Mouse (Mus musculus) CD4-positive, CD25-positive, alpha-beta regulatory T cell, adult 9 weeks (primary cell): ENCODE data around the gene Vasn. TPM values are rescaled to one million over a fixed set of nuclear protein-coding genes. Genes with fewer than 3 reads are reported as not detected.

Experiments
- polyA plus RNA-seq: library from polyadenylated mRNA; unstranded; fragments of 100-300 nt; shearing (Covaris generic); gene quantifications from one replicate; pipeline ENCODE4 v1.2.1, GENCODE M21; 2017

Gene Vasn
- polyA plus RNA-seq = 1.1 TPM

GRCm38 (mm10) chr16:4639831-4640237 is at the start of gene Vasn, which contains the start of gene Dnaja3:
TSS of gene Vasn (plus strand) at chr16:4639941.
TSS of gene Dnaja3 (plus strand) at chr16:4639989.

GRCm38 (mm10) chr16:4593971-4594813 is 45.5 kb upstream of the Vasn start, which contains the start of gene Glis2:
TSS of gene Glis2 (plus strand) at chr16:4594713.

GRCm38 (mm10) chr16:4624481-4625110 is 15.1 kb upstream of the Vasn start, which contains the start of gene Pam16:
TSS of gene Pam16 (minus strand) at chr16:4624988.

GRCm38 (mm10) chr16:4679121-4680018 is 39.6 kb downstream of the Vasn start, which contains the start of gene Coro7:
TSS of gene Coro7 (minus strand) at chr16:4679777.

Other genes starting within 250 kb of the Vasn start
- 0.58 TPM for gene Adcy9, start 219.4 kb upstream of the Vasn start, polyA plus RNA-seq
- gene Srl, start 98.1 kb upstream of the Vasn start, polyA plus RNA-seq = 0.79 TPM
- 3.1 TPM for gene Tfap4, start 80.1 kb upstream of the Vasn start, polyA plus RNA-seq
- gene Glis2, start 45.2 kb upstream of the Vasn start, polyA plus RNA-seq = 0.60 TPM
- gene Pam16, start 15.0 kb upstream of the Vasn start, polyA plus RNA-seq = 20.0 TPM
- gene Dnaja3, start within 50 bp of the Vasn start, polyA plus RNA-seq = 65.2 TPM
- 172 TPM for gene Coro7, start 39.8 kb downstream of the Vasn start, polyA plus RNA-seq
- gene Nmral1, start 79.4 kb downstream of the Vasn start, polyA plus RNA-seq = 11.9 TPM
- gene Hmox2, start 86.4 kb downstream of the Vasn start, polyA plus RNA-seq = 105 TPM
- 60.6 TPM for gene Cdip1, start 150.4 kb downstream of the Vasn start, polyA plus RNA-seq
- 0.60 TPM for gene 4930562C15Rik, start 195.5 kb downstream of the Vasn start, polyA plus RNA-seq
- gene Ubald1, start 240.4 kb downstream of the Vasn start, polyA plus RNA-seq = 55.7 TPM
- 56.5 TPM for gene Mgrn1, start 246.3 kb downstream of the Vasn start, polyA plus RNA-seq